ENCODE assay signal across 8 mouse cellular contexts in the genomic region with DNA sequence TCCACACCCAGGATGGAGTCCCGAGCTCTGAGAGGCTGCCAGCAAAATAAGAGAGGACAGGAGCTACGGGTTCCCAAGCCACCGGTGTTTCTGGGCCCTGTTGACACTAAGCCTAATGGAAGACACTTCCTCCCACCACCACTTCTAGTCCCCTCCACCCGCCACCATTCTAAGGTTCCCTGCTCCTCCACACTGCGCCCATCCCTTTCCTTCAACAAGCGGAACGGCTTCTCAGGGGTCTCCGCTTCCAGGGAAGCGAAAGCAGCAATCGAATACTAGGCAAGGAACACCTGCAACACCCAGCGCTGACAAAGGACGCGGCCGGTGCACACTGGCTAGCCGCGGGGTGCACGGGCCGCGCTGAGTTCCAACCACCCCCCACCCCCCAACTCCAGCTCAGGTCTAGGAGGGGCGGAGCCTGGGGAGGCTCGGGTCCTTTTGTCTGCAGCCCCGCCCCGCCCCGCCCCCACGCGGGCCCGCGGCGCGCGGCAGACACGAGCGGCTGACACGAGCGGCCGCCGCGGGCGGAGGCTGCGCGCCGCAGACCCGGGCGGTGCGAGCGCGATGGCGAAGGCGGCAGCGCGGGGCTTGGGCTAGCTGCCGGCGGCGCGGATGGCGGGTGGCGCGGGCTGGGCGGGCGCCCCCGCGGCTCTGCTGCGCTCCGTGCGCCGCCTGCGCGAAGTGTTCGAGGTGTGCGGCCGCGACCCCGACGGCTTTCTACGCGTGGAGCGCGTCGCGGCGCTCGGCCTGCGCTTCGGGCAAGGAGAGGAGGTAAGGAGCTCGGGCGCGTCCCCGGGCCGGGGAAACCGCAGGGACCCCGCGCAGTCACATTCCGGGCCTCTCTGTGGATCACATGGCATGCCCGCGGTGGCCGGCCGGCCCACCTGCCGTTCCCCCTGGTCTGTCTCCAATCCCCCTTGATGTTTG. TPM values are rescaled to one million over a fixed set of nuclear protein-coding genes. Genes with fewer than 3 reads are reported as not detected.
DNase-seq lines count a peak whose midpoint lies in the region; ATAC-seq lines count a peak whose summit lies in the region.

Gene Rab11fip4, plus strand, starts transcription at position 549 of the 927 bp plus-strand sequence.

- peaks cover 3% of the 10 kb centered on the region in 2 experiments; a peak in 3 of 4 replicates for H3K4me1 ChIP-seq in heart, embryonic 14.5 days (ENCODE audit: control insufficient read depth in 2 of 2, insufficient read depth in 2 of 2, low read length in 2 of 2)
- H3K4me1 ChIP-seq in embryonic facial prominence, embryonic 12.5 days: peaks cover 9% of the 10 kb centered on the region; the same call in 1 of the 2 replicates
- H3K4me1 ChIP-seq in intestine, embryonic 15.5 days (replicated peaks): peaks cover 7% of the 10 kb centered on the region
- peaks cover 6% of the 10 kb centered on the region; the same call in 1 of the 2 replicates for H3K4me1 ChIP-seq in liver, embryonic 13.5 days (replicated peaks)

- 1% methylated on average over 54 of the region's 98 CpGs for WGBS in heart, embryonic 14.5 days
- WGBS in embryonic facial prominence, embryonic 12.5 days: 1% methylated on average over 80 of the region's 98 CpGs
- 2% methylated on average over 58 of the region's 98 CpGs for WGBS in intestine, embryonic 15.5 days
- 2% methylated on average over 74 of the region's 98 CpGs for WGBS in liver, embryonic 13.5 days (ENCODE audit: insufficient replicate concordance)

- H3K27ac ChIP-seq in heart, embryonic 14.5 days (replicated peaks in 1 of 2; ENCODE audit: control insufficient read depth in 1 of 2, insufficient read depth in 1 of 2, low read depth in 2 of 2, low read length in 2 of 2): no peak within 1 kb of the TSS
- no peak within 1 kb of the TSS for H3K27ac ChIP-seq in embryonic facial prominence, embryonic 12.5 days
- H3K27ac ChIP-seq in intestine, embryonic 15.5 days: no peak within 1 kb of the TSS
- H3K27ac ChIP-seq in liver, embryonic 13.5 days: no peak within 1 kb of the TSS

- H3K4me3 ChIP-seq in heart, embryonic 14.5 days (ENCODE audit: control insufficient read depth in 1 of 2, insufficient read depth in 1 of 2, low read depth in 1 of 2, low read length in 2 of 2): peak within 1 kb of the TSS; percentile 46 to 54
- peak within 1 kb of the TSS; percentile 59 for H3K4me3 ChIP-seq in embryonic facial prominence, embryonic 12.5 days
- H3K4me3 ChIP-seq in intestine, embryonic 15.5 days (replicated peaks): peak within 1 kb of the TSS; percentile 54
- H3K4me3 ChIP-seq in liver, embryonic 13.5 days (replicated peaks): peak within 1 kb of the TSS; percentile 52

- H3K36me3 ChIP-seq in heart, embryonic 14.5 days (ENCODE audit: control insufficient read depth, insufficient read depth, low read length): no peaks in the 10 kb centered on the region
- no peaks in the 10 kb centered on the region for H3K36me3 ChIP-seq in embryonic facial prominence, embryonic 12.5 days
- no peaks in the 10 kb centered on the region for H3K36me3 ChIP-seq in intestine, embryonic 15.5 days
- no peaks in the 10 kb centered on the region for H3K36me3 ChIP-seq in liver, embryonic 13.5 days

- H3K9me3 ChIP-seq in heart, embryonic 14.5 days (ENCODE audit: control insufficient read depth, low read length): no peaks in the 10 kb centered on the region
- H3K9me3 ChIP-seq in embryonic facial prominence, embryonic 12.5 days: no peaks in the 10 kb centered on the region
- H3K9me3 ChIP-seq in intestine, embryonic 15.5 days: no peaks in the 10 kb centered on the region
- H3K9me3 ChIP-seq in liver, embryonic 13.5 days (replicated peaks): no peaks in the 10 kb centered on the region

- peak within 1 kb of the TSS; percentile 59 for H3K9ac ChIP-seq in heart, embryonic 14.5 days (ENCODE audit: low read length)
- H3K9ac ChIP-seq in embryonic facial prominence, embryonic 12.5 days: peak within 1 kb of the TSS; percentile 66
- H3K9ac ChIP-seq in intestine, embryonic 15.5 days: peak within 1 kb of the TSS; percentile 34
- H3K9ac ChIP-seq in liver, embryonic 13.5 days: no peak within 1 kb of the TSS

- peaks cover 63% of the 10 kb centered on the region for H3K27me3 ChIP-seq in heart, embryonic 14.5 days (ENCODE audit: control insufficient read depth, insufficient read depth, low read length)
- peaks cover 49% of the 10 kb centered on the region for H3K27me3 ChIP-seq in embryonic facial prominence, embryonic 12.5 days
- H3K27me3 ChIP-seq in intestine, embryonic 15.5 days (replicated peaks): peaks cover 55% of the 10 kb centered on the region
- peaks cover 78% of the 10 kb centered on the region for H3K27me3 ChIP-seq in liver, embryonic 13.5 days

- intact Hi-C loops in heart, postnatal 36 days (cut with DNase I): no loop called here

- no peak for DNase-seq in heart, postnatal 36 days
- peak; percentile 27 for DNase-seq in adrenal gland, postnatal 10 days
- DNase-seq in liver, embryonic 13.5 days: no peak
- peak; percentile 65 for DNase-seq in right cerebral cortex, postnatal 25 days
- DNase-seq in urinary bladder, postnatal 36 days (ENCODE audit: low spot score in 2 of 2): no peak

- H3K4me2 ChIP-seq in heart, embryonic 14.5 days (ENCODE audit: low read length): peak within 1 kb of the TSS; percentile 95
- H3K4me2 ChIP-seq in embryonic facial prominence, embryonic 12.5 days (replicated peaks): peak within 1 kb of the TSS; percentile 92
- peak within 1 kb of the TSS; percentile 97 for H3K4me2 ChIP-seq in intestine, embryonic 15.5 days (replicated peaks)
- H3K4me2 ChIP-seq in liver, embryonic 13.5 days: peak within 1 kb of the TSS; percentile 69

- no peak for ATAC-seq in heart, embryonic 14.5 days (ENCODE audit: insufficient number of reproducible peaks, insufficient read depth, low FRiP score, low read depth)
- ATAC-seq in embryonic facial prominence, embryonic 12.5 days (ENCODE audit: insufficient number of reproducible peaks, insufficient read depth, low FRiP score, low TSS enrichment): 0 out of 2 replicates have a peak, but pooled peaks have one; percentile 14
- ATAC-seq in intestine, embryonic 15.5 days: peak; percentile 51
- no peak for ATAC-seq in liver, embryonic 13.5 days (ENCODE audit: low read depth)

RNA-seq across cellular contexts. Expression of gene Rab11fip4, which starts in this region (rescaled TPM):
- 0.07 and 0.14 TPM in 2 replicates for polyA plus RNA-seq in heart, embryonic 14.5 days (2014; fragmentation: Nextera tagmentation; extraction: Ambion mirVana)
- under 1 TPM in 1 of 2 experiments, not detected in 1; 0.03 TPM for total RNA-seq in heart, postnatal 36 days (2021)
- 1 to 10 TPM; 5.1 to 5.9 TPM for total RNA-seq in adrenal gland, postnatal 10 days (2021)
- 12.1 and 14.9 TPM in 2 replicates for polyA plus RNA-seq in embryonic facial prominence, embryonic 12.5 days (2016; fragmentation: Nextera tagmentation; extraction: Ambion mirVana)
- 1.7 and 1.8 TPM in 2 replicates for polyA plus RNA-seq in intestine, embryonic 15.5 days (2015; fragmentation: Nextera tagmentation; extraction: Ambion mirVana)
- 0.47 and 0.75 TPM in 2 replicates for polyA plus RNA-seq in liver, embryonic 13.5 days (2015; fragmentation: Nextera tagmentation; extraction: Ambion mirVana)

Comparison
In these comparisons a context has a peak if more than half of its experiments do, and no peak if none do; other contexts are left out.
1. RNA of gene Rab11fip4 (total RNA-seq): 5.1 to 5.9 TPM in adrenal gland, postnatal 10 days; 0.03 TPM in heart, postnatal 36 days; every median in the first group is over 4 times any median in the second.
2. ATAC-seq: peak in embryonic facial prominence, embryonic 12.5 days (single experiment) and intestine, embryonic 15.5 days (single experiment); none in heart, embryonic 14.5 days (single experiment) and liver, embryonic 13.5 days (single experiment).
3. DNase-seq: peak in adrenal gland, postnatal 10 days (single experiment) and right cerebral cortex, postnatal 25 days (single experiment); none in heart, postnatal 36 days (0 of 2), liver, embryonic 13.5 days (single experiment) and urinary bladder, postnatal 36 days (0 of 2).
4. Peak in every context shown above with its lines, with median percentiles within 50 percentile points of each other: H3K4me2 ChIP-seq and H3K4me3 ChIP-seq.